Mouse (Mus musculus) left cerebral cortex, adult 9 months (tissue): ENCODE results near the gene Piezo1.

Experiments
- DNase-seq, 2 experiments: peaks; one replicate each; pipeline ENCODE4 v3.0.0; 2022; ENCODE audit warnings: low spot score in 2 of 2

Gene Piezo1

DNA sequence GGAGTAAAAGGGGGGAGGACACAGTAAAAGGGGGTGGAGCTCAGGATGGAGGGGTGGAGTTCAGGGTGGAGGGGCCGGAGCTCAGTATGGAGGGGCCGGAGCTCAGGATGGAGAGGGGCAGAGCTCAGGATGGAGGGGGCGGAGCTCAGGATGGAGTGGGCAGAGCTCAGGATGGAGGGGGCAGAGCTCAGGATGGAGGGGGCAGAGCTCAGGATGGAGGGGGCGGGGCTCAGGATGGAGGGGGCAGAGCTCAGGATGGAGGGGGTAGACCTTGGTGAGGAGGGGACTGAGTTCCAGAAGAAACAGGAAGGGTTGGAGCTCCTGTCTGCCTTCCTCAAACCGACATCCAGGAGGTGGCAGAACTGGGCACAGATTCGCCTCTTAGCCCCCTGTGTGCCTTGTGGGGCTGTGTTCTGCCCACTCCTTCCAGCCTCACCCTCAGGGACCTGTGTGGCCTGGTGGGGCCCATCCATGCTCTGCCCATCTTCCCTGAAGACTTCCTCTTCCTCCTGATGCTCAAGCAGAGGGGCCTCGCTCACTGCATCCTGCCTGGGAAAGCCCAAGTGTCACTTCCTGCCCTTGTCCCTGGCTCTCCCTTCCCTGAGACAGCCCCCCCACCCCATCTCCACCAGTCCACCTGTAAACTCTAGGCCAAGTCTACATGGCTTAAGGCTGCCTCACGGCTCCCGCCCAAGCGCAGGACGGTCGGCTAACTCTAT, 54.0 kb downstream of the Piezo1 start:
- DNase-seq, result no peak

- no peak for DNase-seq
Observed at GRCm38 (mm10) chr8:122488387-122488786, 62.7 kb downstream of the Piezo1 start.

- no peak for DNase-seq
Observed at GRCm38 (mm10) chr8:122484831-122485230, 66.3 kb downstream of the Piezo1 start.

DNA sequence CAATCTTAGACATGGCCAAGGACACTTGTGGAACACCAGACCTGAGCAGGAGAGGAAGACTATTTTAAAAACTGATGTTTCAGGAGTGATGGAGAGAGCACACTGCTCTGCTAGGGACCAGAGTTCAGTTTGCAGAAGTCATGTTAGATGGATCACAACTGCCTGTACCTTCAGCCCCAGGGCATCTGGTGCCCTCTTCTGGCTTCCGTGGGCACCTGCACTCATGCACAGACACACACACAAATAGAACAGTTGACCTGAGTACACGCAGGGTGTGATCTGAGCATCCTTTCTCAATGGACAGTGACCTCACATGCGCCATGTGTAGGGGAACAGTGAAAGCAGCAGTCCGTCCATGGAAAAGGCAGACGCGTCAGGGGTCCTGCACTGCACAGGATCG, 67.3 kb downstream of the Piezo1 start:
- DNase-seq, result no peak

GRCm38 (mm10) chr8:122482448-122482847, 68.7 kb downstream of the Piezo1 start:
- DNase-seq, result no peak

- peak; percentile 72 to 86 for DNase-seq
Observed at GRCm38 (mm10) chr8:122475580-122476320, 75.4 kb downstream of the Piezo1 start, which contains the start of the genes Rnf166 and Ctu2. Gene Rnf166 (minus strand): TSS chr8:122476064. Gene Ctu2 (plus strand): TSS chr8:122476143.

GRCm38 (mm10) chr8:122474951-122475560, 76.1 kb downstream of the Piezo1 start:
- peak in 1 of 2 experiments; percentile 31 for DNase-seq

- DNase-seq, result no peak
Observed at GRCm38 (mm10) chr8:122473911-122474421, 77.2 kb downstream of the Piezo1 start.

DNA sequence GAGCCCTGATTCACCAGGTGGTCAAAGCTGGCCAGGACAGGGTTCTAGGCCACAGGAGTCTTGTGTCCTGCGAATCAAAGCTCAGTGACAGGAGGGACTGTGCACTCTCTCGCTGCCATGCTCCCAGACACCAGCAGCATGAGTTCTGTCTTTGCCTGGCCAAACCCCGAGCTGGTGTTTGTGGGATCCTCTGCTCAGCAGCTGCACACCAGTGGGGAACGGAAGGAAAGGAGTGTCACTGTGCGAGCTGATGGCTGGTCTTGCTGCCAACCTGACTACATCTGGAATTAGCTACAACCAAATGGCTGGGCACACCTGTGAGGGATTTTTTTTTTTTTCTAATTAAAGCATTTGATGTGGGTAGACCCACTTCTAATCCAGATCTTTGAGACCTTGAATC, 80.4 kb downstream of the Piezo1 start:
- no peak for DNase-seq

DNA sequence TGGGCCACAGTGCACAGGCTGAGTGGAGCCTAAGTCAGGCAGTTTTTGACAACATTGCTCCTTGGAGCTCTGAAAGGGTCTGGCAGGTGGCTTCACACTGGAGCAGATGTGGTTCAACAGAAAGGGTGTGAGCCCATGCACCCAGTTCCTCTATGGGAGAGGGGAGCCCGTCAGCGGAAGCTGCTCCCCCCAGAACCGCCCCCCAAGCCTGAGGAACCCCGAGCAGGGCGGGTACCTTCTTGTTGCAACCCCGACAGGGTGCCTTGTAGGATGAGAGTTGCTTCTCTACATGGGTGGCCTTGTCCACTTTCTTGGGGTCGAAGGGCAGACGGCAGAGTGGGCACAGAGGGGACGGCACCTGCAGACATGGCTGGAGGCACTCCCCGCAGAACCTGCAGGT, 81.2 kb downstream of the Piezo1 start:
- DNase-seq, result no peak

DNA sequence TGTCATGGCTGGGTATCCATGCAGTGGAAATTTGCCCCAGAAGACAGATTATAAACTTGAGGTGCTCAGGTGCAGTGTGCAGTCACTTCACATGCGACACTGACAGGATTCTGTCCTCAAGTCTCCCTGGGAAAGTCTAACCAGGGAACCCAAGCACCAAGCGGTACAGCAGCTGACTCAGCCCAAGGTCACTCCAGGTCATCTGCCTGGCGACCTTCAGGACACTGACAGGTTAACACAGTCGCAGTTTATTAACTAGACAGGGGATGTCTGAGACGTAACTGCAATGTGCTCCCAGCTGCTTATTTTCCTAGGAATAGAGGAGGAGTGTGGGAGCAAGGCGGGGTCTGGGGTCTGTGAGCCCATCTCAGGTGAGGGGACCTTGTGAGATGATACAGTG, 81.7 kb downstream of the Piezo1 start:
- DNase-seq, result no peak

GRCm38 (mm10) chr8:122467816-122468215, 83.3 kb downstream of the Piezo1 start:
- DNase-seq, result no peak

- no peak for DNase-seq
Observed at GRCm38 (mm10) chr8:122464985-122465384, 86.1 kb downstream of the Piezo1 start.

DNA sequence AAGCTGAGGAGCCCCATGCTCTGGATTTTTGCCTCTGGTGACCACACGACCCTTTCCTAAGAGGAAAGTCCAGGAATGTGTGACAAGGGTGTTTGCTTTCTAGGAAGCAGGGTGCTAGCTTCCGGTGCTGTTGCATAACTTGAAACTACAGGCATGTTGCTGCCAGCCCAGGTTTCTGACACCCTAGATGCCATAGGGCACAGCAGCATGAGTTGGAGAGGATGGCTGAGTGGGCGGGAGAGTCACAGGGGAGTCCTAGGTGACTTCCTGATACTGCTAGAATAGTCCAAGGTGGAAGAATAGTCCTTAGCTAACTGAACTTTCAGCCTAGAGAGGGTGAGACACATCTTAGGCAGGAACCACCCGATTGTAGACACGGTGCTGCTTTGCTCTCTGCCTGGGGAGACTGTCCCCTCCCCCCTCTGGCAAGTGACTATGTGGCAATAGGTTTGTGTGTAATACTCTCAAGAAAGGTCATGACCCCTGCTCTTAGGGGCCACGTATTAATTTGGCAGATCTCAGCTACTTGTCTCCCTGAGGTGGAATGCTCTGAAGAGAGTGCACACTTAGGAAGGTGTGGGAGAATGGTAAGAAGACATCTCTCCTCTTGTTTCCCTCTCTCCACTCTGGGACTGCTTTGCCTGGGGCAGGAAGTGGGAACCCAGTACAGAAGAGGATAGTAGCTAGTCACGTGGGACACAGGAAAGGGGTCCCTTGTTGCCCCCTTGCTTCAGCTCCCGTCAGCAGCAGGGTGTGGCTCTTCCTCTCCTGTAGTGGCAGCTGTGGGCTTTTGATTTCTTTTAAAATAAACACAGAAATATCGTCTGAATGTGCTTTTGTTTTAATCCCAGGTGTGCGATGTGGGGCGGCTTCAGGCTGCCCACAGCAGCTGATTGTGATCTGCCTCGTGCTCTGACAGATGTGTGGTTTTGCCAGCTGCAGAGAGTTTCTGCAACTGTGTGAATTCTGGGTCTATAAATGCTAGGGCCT, 87.2 kb downstream of the Piezo1 start:
- DNase-seq, result no peak

DNA sequence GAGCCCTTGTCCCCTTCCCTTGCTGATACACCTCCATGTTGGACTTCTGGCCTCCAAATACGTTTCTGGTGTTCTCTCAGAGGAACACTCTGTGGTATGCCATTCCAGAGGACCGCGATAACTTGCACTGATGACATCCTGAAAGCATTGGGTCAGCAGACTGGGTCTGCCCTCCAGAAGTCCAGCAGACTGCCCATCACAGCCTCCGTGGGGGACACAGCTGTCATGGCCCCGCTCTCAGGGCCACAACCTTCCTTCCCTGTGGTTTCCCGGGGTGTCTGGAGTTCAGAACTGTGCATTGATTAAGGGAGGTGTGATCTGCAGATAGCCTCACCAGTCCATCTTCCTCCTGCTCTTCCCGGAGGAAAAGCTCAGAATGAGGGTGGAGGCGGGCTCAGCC, 88.6 kb downstream of the Piezo1 start:
- no peak for DNase-seq

GRCm38 (mm10) chr8:122461473-122462148, 89.5 kb downstream of the Piezo1 start:
- DNase-seq, result peak; percentile 79 to 84

- DNase-seq, result no peak
Observed at GRCm38 (mm10) chr8:122460524-122461472, 90.3 kb downstream of the Piezo1 start, which contains the start of gene Snai3. Gene Snai3 (minus strand): TSS chr8:122460733.

DNA sequence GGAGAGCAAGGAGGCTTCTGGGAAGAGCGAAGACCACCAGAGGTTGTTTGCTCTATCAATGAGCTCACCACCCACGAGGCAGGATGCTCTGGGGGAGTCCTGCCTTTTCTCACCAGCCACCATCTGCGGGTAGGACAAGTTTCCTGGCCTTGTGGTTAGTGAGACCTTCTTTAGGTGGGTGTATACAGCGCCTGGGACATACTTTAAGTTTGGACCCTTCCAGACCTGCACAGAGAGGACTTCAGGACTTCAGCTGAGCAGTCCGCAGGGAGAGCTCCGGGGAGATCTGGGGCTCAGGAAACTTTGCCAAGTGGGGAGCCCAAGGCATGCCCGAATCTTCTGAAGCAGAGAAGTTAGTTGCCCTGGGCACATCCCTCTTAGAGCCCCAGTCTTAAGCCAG, 91.1 kb downstream of the Piezo1 start:
- no peak for DNase-seq

DNA sequence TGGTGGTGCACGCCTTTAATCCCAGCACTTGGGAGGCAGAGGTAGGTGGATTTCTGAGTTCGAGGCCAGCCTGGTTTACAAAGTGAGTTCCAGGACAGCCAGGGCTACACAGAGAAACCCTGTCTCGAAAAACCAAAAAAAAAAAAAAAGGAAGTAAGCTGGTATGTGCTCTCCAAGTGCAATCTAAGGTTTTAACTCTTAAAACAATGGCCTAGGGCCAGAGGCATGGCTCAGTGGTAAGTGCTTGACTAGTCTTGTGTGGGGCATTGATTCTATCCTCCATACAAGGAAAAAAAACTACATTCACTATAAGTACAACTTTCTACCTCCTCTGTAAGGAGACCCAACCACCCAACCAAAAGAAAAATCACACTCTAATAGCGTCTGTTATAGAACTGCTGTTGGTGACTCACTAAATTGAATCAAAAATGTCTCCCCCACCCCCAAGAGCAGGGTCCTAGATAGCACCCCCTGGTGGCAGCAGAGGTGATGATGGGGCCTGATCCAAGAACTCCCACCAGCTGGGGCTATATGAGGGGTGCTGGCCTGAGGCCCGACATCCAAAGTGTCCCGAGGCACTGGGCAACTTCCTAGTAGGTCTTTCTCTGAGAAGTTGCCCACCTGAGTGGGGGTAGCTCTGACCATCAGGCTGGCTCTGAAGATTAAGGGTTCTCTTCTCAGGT, 91.8 kb downstream of the Piezo1 start:
- DNase-seq, result no peak
